Mouse (Mus musculus) heart, adult 18-20 months (tissue): ENCODE data around the gene Gpr85. TPM values are rescaled to one million over a fixed set of nuclear protein-coding genes. Genes with fewer than 3 reads are reported as not detected.
A peak's percentile ranks its signal among the peaks of the same experiment; 100 is the strongest.
"Not testable (repeated sequence)": the region's sequence is repeated elsewhere in the genome, so short reads cannot be mapped to it uniquely, and the experiment has no call there.

Source experiments
- DNase-seq, 2 experiments: peaks; one replicate each; pipeline ENCODE4 v3.0.0; 2021 to 2022; ENCODE audit warnings: mixed read lengths in 1 of 2
- long read RNA-seq, 2 experiments: library from polyadenylated mRNA; stranded (forward); transcript quantifications; one replicate each; pipeline ENCODE4 v2.0.0; 2021
- total RNA-seq, 2 experiments: library from RNA; stranded (reverse); gene quantifications; 2 replicates each; pipeline ENCODE4 v1.2.3; 2021

The Gpr85 gene
- total RNA-seq = under 1 TPM in 1 of 2 experiments, not detected in 1; 0.32 TPM
- long read RNA-seq, experiment 1 = 0 reads
- long read RNA-seq, experiment 2 = 0 reads

GRCm38 (mm10) chr6:13839345-13840054, at the start of gene Gpr85:
TSS of gene Gpr85 (minus strand) at chr6:13839942.
- DNase-seq = peak in 1 of 2 experiments; percentile 29

GRCm38 (mm10) chr6:13884877-13885592, 45.3 kb upstream of the Gpr85 start:
- DNase-seq = no peak

GRCm38 (mm10) chr6:13882919-13883318, 43.2 kb upstream of the Gpr85 start:
- no peak for DNase-seq

- DNase-seq = peak in 1 of 2 experiments; percentile 22
Measured at GRCm38 (mm10) chr6:13873959-13874358, 34.2 kb upstream of the Gpr85 start.

GRCm38 (mm10) chr6:13872076-13872475, 32.3 kb upstream of the Gpr85 start:
- peak in 1 of 2 experiments; percentile 25 for DNase-seq

GRCm38 (mm10) chr6:13871625-13871958, 31.9 kb upstream of the Gpr85 start:
- no peak for DNase-seq

GRCm38 (mm10) chr6:13870919-13871624, 31.3 kb upstream of the Gpr85 start, which contains the start of gene 2610001J05Rik:
TSS of gene 2610001J05Rik (minus strand) at chr6:13871518.
- DNase-seq = peak; percentile 95

GRCm38 (mm10) chr6:13870289-13870741, 30.6 kb upstream of the Gpr85 start:
- peak in 1 of 2 experiments; percentile 29 for DNase-seq

- DNase-seq = no peak
Measured at GRCm38 (mm10) chr6:13860596-13860995, 20.9 kb upstream of the Gpr85 start.

- no peak for DNase-seq
Measured at GRCm38 (mm10) chr6:13859877-13860585, 20.3 kb upstream of the Gpr85 start.

- no peak for DNase-seq
Measured at GRCm38 (mm10) chr6:13854230-13854629, 14.5 kb upstream of the Gpr85 start.

- no peak for DNase-seq
Measured at GRCm38 (mm10) chr6:13853244-13853643, 13.5 kb upstream of the Gpr85 start.

- DNase-seq = not testable (repeated sequence)
Measured at GRCm38 (mm10) chr6:13846031-13846430, 6.3 kb upstream of the Gpr85 start.

GRCm38 (mm10) chr6:13838677-13839344, 931 bp downstream of the Gpr85 start:
- DNase-seq = peak; percentile 66 to 69

- DNase-seq = peak in 1 of 2 experiments; percentile 23
Measured at GRCm38 (mm10) chr6:13837916-13838676, 1.6 kb downstream of the Gpr85 start.

GRCm38 (mm10) chr6:13836967-13837570, 2.7 kb downstream of the Gpr85 start:
- DNase-seq = no peak

GRCm38 (mm10) chr6:13835720-13836665, 3.7 kb downstream of the Gpr85 start:
- DNase-seq = no peak

- DNase-seq = no peak
Measured at GRCm38 (mm10) chr6:13832770-13833169, 7.0 kb downstream of the Gpr85 start.

GRCm38 (mm10) chr6:13828877-13829276, 10.9 kb downstream of the Gpr85 start:
- DNase-seq = no peak
